Mouse (Mus musculus) 416B (cell line): Measurements from ENCODE around the gene Man2a2.
A peak's percentile ranks its signal among the peaks of the same experiment; 100 is the strongest.
"Not testable (repeated sequence)": the region's sequence is repeated elsewhere in the genome, so short reads cannot be mapped to it uniquely, and the experiment has no call there.

Source experiments
- DNase-seq: peaks from one replicate; pipeline ENCODE4 v3.0.0; 2011; ENCODE audit warnings: low read depth

The Man2a2 gene

DNA sequence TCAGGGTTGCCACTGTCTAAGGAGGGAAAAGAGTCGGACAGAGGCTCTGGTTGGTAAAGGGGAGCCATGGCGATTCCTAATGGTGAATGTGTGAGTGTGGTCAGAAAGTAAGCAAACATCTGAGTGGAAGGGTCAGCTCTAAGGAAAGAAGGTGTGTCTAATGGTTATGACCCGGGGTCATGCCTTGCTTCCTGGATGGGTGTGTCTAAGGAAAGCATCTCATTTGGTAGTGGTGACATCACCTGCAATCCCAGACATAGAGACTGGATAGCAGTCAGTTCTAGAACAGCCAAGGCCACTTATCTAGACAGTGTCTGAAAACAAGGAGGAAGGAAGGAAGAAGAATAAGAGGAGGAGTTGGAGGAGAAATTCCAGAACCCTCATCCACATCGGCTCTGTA, 36.3 kb downstream of the Man2a2 start:
- DNase-seq = no peak

DNA sequence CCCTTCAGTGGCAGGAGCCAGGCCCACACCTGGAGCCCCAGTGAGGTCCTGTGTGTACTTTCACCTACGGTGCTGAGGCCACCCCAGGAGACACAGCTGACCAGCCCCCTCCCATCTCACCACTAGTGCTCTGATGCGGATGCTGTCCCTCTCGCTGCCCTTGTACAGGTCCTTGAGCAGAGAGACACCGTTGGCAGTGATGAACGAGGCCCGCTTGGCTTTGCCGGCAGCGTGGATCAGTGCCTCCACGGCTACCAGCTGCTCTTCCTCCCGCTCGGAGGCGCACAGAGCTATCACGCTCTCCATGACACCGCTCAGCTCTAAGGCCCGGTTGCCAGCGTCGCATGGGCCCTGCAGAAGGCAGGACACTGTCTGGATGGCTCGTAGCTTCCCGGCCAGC, 39.7 kb downstream of the Man2a2 start:
- no peak for DNase-seq

- no peak for DNase-seq
Observed at GRCm38 (mm10) chr7:80330278-80330677, 40.9 kb downstream of the Man2a2 start.

- no peak for DNase-seq
Observed at GRCm38 (mm10) chr7:80326076-80326475, 45.1 kb downstream of the Man2a2 start.

GRCm38 (mm10) chr7:80325292-80325868, 45.8 kb downstream of the Man2a2 start:
- no peak for DNase-seq

- not testable (repeated sequence) for DNase-seq
Observed at GRCm38 (mm10) chr7:80324816-80325119, 46.4 kb downstream of the Man2a2 start.

- DNase-seq = peak; percentile 99
Observed at GRCm38 (mm10) chr7:80324043-80324815, 46.9 kb downstream of the Man2a2 start, which contains the start of gene Rccd1. Rccd1 (minus strand) TSS chr7:80324454.

DNA sequence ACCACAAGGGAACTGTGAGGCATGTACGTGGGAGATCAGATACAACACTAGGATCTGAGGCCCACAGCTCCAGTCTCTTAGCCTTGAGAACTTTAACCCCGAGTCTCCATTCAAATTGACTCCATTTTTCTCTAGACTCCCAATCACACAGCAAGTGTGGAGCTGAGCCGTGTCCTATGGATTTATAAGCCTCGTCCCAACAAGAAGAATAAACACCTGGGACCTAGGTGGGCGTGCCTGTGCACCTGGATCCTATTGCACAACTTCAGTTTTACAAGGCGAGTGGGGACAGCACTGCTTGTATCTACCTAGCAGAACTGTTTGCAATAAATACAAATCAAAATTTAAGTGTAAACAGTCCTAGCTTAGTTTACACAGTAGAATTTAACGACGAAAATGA, 47.8 kb downstream of the Man2a2 start:
- no peak for DNase-seq

GRCm38 (mm10) chr7:80319846-80320496, 51.2 kb downstream of the Man2a2 start:
- no peak for DNase-seq

DNA sequence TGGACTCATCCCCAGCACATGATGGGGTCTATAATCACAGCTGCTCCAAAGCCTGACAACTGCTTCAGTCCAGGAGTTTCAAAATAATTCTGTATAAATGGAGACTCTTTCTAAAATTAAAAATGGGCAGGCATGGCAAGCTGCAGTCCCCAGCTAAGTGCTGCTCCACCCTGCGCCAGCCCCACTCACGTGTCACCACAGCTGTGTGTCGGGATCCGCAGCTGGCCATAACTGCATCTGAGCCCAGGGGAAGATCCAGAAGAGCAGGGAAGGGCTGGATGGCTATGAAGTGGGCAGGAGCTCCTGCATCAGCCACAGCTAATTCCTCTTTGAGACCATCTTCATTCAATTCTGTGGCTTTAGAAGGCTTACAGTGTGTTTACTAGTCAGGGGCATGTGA, 52.5 kb downstream of the Man2a2 start:
- no peak for DNase-seq

GRCm38 (mm10) chr7:80317439-80318115, 53.6 kb downstream of the Man2a2 start:
- no peak for DNase-seq

GRCm38 (mm10) chr7:80315733-80316132, 55.4 kb downstream of the Man2a2 start:
- no peak for DNase-seq

- no peak for DNase-seq
Observed at GRCm38 (mm10) chr7:80310771-80311170, 60.4 kb downstream of the Man2a2 start.

GRCm38 (mm10) chr7:80307766-80308165, 63.4 kb downstream of the Man2a2 start:
- no peak for DNase-seq

GRCm38 (mm10) chr7:80301522-80301921, 69.7 kb downstream of the Man2a2 start:
- peak; percentile 43 for DNase-seq

- peak; percentile 49 for DNase-seq
Observed at GRCm38 (mm10) chr7:80299568-80299967, 71.6 kb downstream of the Man2a2 start.
